Mouse (Mus musculus) frontal cortex, postnatal 25 days (tissue): ENCODE results near the gene Gpr137c.

Experiments used
- DNase-seq, 2 experiments: peaks; one replicate each; pipeline ENCODE4 v3.0.0; 2022; ENCODE audit warnings: low spot score in 2 of 2

Gpr137c gene

DNA sequence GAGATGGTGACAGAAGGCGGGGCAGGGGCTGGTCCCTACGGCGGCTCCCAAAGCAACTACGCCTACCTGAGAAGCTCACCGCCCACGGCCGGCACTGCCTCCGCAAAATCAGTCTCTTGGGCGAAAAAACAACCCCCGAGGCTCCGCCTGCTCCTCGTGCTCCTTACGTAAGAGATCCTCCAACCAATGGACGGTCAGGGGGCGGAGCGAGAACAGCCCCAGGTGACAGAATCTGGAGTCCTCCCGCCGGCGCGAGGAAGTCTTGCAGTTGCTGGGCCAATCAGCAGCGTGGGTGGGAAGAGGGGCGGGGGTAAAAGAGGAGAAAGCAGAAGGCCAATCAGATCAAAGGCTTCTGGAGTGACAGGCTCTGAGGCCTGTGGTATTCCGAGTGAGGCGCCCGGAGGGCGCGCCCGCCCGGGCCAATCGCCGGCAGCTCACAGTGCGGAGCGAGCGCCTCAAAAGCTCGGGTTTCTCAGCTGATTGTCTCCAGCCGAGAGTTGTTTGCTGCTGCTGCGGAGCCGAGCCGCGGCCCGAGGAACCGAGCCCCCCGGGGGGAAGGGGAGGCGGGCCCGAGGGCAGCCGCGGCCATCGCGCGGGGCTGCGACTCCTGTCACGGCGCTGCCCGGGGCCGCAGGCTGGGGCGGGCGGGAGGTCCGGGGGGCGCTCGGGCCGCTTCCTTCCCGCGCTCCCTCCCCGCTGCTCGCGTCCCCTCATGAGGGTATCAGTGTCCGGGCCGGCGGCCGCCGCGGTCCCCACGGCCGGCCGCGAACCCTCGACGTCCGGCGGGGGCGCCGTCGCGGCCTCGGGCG is at the start of gene Gpr137c:
Gene Gpr137c (plus strand): TSS at position 437 of the 809 bp plus-strand sequence.
- DNase-seq = peak; percentile 93 to 96

DNA sequence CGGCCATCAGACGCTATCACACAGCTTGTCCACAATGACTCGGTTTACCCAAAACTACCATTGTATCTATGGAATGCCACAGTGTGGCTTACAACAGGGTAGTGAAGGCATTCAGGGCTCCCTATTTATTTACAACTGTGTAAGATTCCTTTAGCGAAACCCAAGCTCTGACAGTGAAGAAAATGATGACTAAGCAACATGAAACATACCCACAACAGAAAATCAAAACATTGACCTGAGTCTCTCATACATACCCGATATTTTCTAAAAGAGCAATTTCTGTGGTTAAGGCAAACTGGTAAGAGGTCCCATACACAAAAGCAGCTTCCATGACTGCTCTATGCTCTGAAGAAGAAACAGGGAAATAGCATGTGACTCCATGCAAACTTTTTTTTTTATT is 47.3 kb upstream of the Gpr137c start:
- DNase-seq = no peak

DNA sequence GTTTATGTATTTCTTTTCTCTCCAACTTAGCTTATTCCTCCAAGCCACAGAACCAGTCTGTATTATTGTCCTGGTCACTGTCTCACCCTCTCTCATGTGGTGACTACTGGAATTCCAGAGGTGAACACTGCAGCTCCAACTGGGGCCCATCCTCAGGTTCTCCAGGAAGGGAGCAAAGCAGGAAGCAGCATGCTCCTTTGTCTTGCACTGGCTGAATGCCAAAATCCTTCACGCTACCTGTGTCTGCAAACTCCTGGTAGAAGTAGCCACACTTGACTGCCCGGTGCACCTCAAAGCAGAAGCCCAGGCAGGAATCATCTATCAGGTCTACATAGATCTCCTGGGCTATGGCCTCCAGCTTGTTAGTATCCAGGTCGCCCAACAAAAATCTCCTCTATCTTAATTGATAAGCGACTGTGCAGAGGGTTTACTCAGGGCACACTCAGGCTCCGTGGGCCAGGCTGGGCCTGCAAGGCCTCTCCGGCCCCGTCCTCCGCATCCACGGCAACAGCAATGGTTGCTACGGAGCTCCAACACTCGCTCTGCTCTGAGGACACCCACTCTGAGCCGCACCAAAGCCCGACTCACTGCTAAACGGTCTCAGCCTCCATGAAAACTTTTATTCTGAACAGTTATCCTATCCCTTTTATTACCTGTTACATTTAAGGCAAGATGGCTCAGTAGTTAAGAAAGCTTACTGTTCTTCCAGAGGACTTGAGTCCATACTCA is 44.3 kb upstream of the Gpr137c start:
- no peak for DNase-seq

DNA sequence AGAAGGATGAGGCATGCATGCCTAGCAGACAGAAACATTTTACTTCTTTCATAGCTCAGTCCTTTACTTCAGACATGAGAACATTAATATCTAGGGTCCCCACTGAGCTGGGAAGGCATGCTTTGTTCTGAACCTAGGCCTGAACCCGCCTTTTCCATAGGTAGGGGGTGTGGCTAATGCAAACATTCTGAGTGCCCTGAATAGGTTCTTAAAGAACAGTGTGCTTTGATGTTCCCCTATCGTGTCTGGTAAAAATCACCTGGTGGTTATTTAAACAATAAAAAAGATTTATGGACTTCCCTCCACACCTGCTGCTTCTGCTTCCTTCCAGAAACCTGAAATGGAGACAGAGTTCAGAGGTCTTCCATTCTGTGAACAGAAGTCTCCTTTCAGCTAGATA is 40.3 kb upstream of the Gpr137c start:
- DNase-seq = no peak

DNA sequence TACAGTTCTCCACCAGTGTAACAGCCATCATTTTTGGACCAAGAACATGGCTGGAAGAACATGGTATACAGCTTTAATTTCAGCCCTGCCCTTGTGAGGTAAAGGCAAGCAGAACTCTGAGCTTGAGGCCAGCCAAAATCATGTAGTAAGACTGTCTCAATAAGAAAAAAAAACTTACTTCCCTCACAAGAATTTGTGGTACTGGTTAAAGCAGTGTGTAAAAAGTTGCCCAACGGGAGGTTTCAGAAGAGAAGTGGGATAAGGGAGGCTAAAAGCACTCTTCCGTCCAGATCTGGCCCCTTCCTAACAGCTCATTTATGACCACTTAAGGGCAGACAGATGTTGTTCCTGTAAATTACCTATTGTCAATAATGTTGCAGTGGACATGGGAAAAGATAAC is 39.9 kb upstream of the Gpr137c start:
- DNase-seq = no peak

DNA sequence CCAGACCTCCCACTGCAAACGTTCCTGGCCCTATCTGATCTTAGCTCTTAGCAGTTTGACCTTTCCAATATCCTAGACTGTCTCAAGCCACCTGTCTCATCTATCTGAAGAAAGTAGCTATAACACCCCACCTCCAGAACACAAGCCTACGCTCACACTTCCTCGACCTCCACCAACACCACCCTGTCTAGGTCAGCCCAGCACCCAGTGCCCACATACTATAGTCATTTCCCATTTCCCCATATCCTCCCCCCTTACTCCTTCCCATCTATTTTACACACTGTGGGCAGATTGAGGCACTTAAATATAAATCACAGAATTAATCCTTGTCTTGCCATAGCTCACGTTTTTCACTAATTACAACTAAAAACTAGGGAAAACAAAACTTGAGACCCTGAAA is 37.9 kb upstream of the Gpr137c start:
- no peak for DNase-seq

DNA sequence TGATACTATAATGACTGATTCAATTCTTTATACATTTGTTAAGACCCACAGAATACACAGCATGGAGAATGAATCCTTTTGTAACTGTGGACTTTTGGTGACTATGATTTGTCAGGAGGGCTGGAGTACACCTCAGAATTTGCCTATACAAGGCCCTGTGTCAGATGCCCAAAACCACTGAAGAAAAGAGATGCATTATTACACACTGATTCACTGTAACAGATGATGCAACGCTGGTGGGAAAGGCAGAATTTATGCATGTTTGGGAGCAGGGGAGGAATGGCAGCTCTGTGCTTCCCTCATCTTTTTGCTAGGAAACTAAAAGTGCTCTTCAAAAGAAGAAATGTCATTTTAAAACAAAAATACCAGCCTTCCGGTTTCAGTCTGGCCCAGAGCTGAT is 28.5 kb upstream of the Gpr137c start:
- no peak for DNase-seq

DNA sequence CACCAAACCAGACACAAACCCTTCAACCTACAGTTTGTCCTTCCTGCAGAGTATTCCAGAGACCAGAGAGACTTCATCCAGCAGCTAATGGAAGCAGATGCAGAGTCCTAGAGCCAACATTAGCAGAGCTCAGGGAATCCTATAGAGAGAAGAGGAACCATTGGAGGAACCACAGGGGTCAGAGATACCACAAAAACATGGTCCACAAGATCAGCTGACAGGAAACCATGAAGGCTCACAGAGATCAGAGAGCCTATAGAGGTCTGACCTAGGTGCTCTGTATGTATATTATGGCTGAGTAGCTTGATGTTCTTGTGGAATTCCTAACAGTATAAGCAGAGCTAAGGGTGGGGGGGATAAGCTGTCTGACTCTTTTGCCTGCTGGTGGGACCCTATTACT is 18.9 kb upstream of the Gpr137c start:
- no peak for DNase-seq

DNA sequence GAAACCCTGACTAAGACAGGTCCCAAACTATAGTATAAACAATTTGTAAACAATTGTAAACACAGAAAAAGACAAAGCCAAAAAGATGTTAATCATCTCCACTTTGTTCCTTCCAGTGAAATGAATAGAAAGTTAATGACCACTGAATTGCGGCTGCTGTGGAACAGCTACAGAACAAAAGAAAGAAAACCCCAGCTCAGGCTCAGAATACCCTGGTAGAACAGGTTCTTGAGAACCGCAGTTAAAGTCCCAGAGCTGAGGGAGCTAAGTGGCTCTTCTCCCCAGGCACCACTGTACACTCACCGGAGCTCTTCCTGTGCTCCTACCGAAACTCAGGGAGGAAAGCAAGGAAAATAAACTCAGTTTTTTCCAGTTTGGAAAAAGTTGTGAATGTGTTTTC is 8.8 kb upstream of the Gpr137c start:
- no peak for DNase-seq

DNA sequence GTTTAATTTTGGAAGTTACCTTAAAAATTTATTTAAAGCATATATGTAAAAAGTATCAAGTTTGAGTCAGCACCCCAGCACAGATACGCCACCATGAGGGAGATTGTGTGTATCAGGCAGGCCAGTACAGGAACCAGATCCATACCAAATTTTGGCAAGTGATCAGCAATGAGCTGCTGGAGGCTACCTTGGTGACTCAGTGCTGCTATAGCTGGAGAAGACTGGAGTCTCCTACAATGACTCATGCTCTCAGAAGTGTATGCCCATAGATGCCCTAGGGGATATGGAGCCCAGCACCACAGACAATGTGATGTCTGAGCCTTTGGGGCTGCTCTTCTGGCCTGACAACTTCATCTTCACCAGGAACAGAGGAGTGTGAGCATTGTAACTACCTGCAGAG is 8.1 kb upstream of the Gpr137c start:
- DNase-seq = no peak

DNA sequence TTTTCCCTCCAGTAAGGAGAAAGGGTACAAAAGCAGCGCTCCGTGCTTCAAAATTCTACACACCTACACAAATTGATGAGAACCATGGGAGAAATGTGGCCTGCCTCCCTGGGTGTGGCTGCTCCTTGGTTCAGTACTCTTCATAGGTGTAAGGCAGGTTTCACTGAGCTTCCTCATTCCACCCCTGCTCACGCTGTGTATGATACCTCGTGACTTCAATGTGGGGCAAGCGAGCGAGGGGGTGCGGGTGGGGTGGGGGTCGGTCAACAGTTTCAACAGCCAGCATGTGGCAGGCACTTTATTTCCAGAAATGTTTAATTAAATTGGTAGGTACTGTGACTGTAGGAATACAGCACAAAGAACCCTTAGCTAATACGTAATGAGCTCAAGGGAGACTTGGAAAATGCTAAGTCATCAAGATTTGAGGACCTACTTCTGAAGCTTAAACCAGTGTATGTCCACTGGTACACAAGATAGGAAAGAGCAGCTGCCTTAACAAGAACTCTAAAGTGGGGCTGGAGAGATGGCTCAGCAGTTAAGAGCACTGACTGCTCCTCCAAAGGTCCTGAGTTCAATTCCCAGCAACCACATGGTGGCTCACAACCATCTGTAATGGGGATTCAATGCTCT is 2.7 kb upstream of the Gpr137c start:
- DNase-seq = no peak

DNA sequence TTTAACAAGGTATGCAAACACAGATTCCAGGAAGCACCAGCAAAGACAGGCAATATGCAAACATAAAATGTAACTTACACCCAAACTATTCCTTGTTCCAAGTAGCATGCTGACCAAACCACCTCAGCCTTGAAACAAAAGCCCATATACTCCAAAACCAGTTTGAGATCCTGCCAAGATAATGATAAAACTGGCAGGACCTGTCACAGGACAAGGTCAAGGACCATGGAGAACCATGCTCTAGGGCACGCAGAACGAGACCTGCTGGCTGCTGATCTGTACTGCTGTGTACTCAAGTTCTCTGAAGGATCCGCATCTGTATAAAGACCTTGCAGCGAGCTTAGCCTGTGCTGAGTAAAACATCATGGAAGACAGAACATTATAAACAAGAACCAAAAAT is 1.8 kb upstream of the Gpr137c start:
- no peak for DNase-seq

DNA sequence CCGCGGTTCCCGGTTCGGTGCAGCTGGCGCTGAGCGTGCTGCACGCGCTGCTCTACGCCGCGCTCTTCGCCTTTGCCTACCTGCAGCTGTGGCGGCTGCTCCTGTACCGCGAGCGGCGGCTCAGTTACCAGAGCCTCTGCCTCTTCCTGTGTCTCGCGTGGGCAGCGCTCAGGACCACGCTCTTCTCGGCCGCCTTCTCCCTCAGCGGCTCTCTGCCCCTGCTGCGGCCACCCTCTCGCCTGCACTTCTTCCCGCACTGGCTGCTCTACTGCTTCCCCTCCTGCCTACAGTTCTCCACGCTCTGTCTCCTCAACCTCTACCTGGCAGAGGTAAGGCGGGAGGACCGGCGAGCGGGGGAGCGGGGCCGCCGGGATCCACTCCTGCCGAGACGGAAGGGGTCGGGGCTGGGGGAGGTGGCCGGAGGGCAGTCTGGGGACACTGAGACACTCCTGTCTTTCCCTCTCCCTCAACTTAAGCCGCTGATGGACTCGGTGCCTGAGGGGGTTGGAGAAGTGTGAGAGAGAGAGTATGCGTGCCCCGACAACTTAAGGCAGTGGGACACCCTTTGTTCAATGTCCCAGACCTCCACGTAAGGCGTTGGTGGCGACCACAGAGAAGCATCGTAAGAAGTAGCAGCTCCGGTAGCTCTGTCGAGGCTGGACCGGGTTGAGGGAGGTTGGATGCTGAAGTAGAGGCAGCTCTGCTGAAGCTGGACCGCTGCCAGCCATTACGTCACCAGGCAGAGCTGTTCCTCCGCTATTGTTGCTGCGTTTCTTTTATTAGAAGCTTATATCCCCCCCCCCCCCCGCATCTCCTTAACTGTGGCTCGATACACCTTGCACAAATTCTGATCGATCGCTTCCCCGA is 806 bp downstream of the Gpr137c start, which contains the start of gene Txndc16:
Gene Txndc16 (minus strand): TSS at position 239 of the 867 bp plus-strand sequence.
- peak; percentile 59 to 67 for DNase-seq

DNA sequence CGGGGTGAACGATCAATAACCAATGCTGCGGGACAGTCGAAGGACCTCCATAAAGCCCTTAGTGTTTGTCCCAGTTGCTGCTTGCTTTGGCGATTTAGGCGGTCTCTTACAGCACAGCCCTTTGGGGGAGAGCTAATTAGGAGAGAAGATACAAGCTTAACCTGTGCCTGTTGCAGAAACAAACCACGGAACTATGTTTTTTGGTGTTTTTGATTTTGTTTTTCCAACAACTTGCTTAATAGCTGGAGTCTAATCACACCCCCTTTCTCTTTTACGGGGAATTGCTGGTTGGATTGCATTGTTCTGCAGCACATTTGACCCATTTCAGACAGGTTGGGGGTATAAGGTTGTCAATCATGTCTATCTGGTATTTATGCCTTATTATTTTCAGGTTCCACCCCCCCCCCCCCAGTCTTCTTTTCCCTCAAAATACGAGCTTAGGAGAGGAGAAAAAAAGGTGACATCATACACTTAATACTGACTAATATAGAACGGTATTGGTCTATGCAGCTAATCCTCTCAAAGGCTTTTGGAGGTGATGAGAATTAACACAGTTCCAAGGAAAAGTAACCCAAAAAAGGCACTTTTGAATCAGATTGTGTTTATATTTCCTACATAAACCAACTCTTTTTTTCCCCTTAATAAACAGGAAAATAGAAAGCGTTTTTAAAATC is 1.6 kb downstream of the Gpr137c start:
- DNase-seq = no peak

DNA sequence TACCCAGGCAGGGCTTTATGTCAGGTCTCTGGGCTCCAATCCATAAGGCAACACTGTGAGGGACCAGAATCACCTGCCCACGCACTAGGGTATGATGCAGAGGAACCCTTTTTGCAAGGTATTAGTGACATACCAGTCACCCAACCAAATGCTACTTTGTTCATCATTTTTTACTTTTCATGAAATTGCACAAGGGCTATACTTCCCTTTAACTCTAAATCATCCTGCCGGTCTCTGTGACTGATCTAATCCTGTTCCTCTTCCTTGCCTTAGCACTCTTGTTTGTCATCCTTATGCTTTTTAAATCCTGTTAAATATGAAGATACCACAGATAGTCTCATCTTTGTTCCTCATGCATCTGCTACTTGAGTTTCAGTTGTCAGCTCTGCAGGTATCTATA is 19.5 kb downstream of the Gpr137c start:
- DNase-seq = no peak

DNA sequence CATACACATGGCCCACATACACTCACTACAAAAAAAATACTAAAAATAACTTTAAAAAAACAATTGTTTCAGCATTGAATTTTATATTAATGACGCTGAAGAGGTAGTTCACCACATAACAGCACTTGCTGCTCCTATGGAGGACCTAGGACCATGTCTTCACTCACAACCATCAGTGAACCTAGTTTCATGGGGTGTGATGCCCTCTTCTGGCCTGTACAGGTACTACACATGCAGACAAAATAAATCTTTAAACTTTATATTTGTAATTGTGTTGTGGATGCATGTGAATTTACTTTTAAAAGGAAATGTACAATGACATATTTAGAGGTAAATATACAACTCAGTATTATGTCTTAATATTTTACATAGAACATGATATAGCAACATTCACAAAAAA is 22.1 kb downstream of the Gpr137c start:
- DNase-seq = no peak

DNA sequence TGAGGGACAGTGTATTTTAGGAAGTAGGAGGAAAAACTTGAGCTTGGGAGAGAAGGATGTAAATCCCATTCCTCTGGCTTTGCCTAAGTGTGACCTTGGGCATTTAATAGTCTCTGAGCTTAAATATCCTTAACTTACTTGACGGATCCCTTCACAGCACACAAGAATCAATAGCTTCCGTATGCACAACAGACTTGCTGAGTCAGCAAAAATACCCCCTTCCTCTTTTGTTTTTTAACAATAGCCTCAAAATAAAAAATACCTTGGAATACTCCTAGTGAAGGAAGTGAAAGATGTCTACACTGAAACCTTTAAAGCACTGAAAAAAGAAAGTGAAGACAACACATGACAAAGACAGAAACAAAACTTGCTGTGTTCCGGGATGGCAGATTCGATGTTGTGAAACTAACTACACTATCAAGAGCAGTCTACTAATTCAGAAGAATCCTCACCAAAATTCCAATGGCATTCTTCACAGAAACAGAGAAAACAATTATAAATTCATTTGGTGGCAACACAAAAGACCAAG is 32.1 kb downstream of the Gpr137c start:
- no peak for DNase-seq

DNA sequence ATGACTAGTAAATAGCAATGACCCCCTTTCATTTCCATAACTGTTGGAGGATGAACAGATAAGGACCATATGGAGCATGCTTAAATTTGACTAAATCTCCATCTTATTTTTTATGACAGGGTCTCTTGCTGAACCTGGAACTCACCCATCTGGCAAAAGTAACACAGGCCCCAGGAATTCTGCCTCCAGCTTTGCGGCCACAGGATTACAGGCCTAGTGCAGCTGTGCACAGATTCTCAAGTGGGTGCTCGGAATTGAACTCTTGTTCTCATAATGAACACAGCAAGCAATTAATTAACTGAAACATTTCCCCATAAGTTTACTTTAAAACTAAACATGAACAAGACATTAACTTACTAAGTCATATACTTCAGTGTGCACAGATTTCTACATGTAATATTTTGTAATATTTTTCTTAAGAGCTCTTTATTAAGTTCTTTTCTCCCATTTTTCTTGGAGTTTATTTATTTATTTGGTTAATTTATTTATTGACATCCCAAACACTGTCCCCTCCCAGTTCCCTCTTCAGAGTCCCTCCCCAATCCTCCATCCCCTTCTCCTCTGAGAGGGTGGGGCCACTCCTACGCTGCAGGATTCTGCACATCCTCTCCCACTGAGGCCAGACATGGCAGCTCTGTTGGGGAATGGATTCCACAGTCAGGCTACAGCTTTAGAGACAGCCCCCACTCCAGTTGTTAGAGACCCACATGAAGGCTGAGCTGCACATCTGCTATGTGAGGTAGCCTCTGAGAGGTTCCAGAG is 44.5 kb downstream of the Gpr137c start:
- no peak for DNase-seq

DNA sequence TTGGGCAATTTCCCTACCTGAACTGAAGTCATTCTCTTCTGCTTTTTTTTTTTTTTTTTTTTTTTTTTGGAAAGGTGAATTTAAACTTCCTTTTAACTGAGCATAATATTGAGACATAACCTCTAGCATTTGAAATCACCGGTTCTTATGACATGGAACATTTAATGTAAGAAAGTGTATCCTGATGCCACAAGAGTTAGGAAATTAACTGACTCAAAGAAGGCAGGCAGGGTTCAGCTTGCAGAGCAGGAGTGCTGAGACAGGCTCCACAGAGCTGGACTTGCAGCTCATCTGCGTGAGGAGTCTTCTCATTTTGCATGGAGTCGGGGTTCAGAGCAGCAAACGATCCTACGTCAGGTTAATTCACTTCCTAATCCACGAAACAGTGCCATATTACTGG is 56.3 kb downstream of the Gpr137c start:
- no peak for DNase-seq

DNA sequence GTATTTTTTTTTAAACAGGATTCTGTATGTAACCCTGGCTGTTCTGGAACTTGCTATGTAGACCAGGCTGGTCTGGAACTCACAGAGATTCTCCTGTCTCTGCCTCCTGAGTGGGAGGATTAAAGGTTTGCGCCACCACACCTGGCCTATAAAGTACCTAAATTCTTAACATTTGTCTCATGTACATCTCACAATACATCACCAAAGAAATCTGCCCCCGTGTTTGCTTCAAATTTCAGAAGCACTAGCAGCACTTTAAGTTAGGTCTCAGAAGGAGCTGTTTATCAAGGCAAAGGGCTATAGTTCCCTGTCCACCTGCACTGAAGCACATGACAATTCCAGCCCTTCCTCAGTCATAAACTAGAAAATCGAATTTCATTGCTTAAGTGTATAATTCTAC is 62.5 kb downstream of the Gpr137c start:
- DNase-seq = no peak
